Mouse (Mus musculus) liver, embryonic 16.5 days (tissue): ENCODE measurements around the gene G6pc. TPM values are rescaled to one million over a fixed set of nuclear protein-coding genes. Genes with fewer than 3 reads are reported as not detected.

ENCODE experiments used
- ATAC-seq: fragments of 200-750 bp; cut with Nextera tagmentation; 2 replicates; pipeline ENCODE4 v1.8.0; 2017; ENCODE audit warnings: low read depth, mild to moderate bottlenecking, moderate number of reproducible peaks, moderate library complexity
- H3K27ac ChIP-seq: fragments of 300-500 bp; sonication (generic); 2 replicates; pipeline ENCODE4 v1.5.1; 2014; ENCODE audit warnings: mild to moderate bottlenecking, low read length
- H3K27me3 ChIP-seq: fragments of 300-500 bp; sonication (generic); 2 replicates; pipeline ENCODE4 v1.6.1; 2014; ENCODE audit warnings: low read depth, low read length, mixed read lengths; ENCODE audit not compliant: control insufficient read depth, insufficient read depth
- H3K36me3 ChIP-seq: fragments of 300-500 bp; sonication (generic); 2 replicates; pipeline ENCODE4 v1.6.1; 2014; ENCODE audit warnings: mild to moderate bottlenecking; ENCODE audit not compliant: control insufficient read depth, insufficient read depth
- H3K4me1 ChIP-seq: fragments of 300-500 bp; sonication (generic); 2 replicates; pipeline ENCODE4 v1.6.1; 2014; ENCODE audit warnings: low read depth, low read length, mixed read lengths; ENCODE audit not compliant: control insufficient read depth
- H3K4me2 ChIP-seq: fragments of 300-500 bp; sonication (generic); 2 replicates; pipeline ENCODE4 v1.6.1; 2014; ENCODE audit warnings: low read depth, low read length, mixed read lengths
- H3K4me3 ChIP-seq: fragments of 300-500 bp; sonication (generic); 2 replicates; pipeline ENCODE4 v1.5.1; 2014; ENCODE audit warnings: low read depth, mild to moderate bottlenecking, low read length
- H3K9ac ChIP-seq: fragments of 300-500 bp; sonication (generic); 2 replicates; pipeline ENCODE4 v1.6.1; 2014; ENCODE audit warnings: low read depth, low read length
- H3K9me3 ChIP-seq: fragments of 300-500 bp; sonication (generic); replicated peaks from 2 replicates; pipeline ENCODE4 v1.6.1; 2016; ENCODE audit warnings: low read length; ENCODE audit not compliant: control insufficient read depth
- WGBS: fragments of 180-500 bp; shearing (Covaris S2); extraction: QIAGEN DNeasy Blood & Tissue Kit; methylation state at CpG from one replicate; pipeline ENCODE4 v1.1.7; 2014; ENCODE audit not compliant: insufficient replicate concordance; 5-methylcytosine and 5-hydroxymethylcytosine counted together
- polyA plus RNA-seq: library from polyadenylated mRNA; unstranded; fragments of >200 nt; fragmentation: Nextera tagmentation; extraction: Ambion mirVana; gene quantifications from 2 replicates; pipeline ENCODE4 v1.2.1, GENCODE M21; 2015

Gene G6pc
- polyA plus RNA-seq, 1 experiment from 2014 or later = 0.26 TPM

DNA sequence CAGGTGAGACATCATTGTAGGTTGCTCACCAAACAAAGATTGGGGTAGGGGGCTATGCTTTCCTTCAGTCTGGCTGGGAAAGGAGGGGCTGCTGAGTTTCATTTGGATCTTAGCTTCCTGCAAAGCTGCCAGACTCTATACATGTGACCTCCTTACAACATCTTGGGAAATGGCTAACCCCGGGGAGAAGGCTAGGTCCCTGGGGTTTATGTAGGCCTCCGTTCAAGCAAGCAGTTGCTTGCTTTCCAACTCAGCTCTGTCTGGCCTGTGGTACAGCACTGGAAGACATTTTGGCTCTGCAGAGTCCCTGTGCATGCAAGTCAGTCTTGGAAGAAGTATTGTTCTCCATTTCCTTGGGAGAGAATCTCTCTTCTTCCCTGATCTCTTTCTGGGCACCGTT is 34.8 kb upstream of the G6pc start:
- Histone ChIP-seq H3K4me1 (no peaks in the 10 kb centered on the region), H3K9ac (no peak overlapping the region), H3K4me3 (no peak overlapping the region), H3K4me2 (no peak overlapping the region), H3K27ac (no peak overlapping the region), H3K36me3 (no peaks in the 10 kb centered on the region), H3K27me3 (no peaks in the 10 kb centered on the region), H3K9me3 (no peaks in the 10 kb centered on the region)
- 63% methylated on average over 3 of the region's 3 CpGs for WGBS
- no peak for ATAC-seq

GRCm38 (mm10) chr11:101334023-101334422 is 33.3 kb upstream of the G6pc start:
- Histone ChIP-seq H3K4me3 (no peak overlapping the region), H3K9me3 (no peaks in the 10 kb centered on the region), H3K36me3 (no peaks in the 10 kb centered on the region), H3K4me1 (peaks cover 8% of the 10 kb centered on the region), H3K27ac (no peak overlapping the region), H3K27me3 (no peaks in the 10 kb centered on the region), H3K4me2 (no peak overlapping the region), H3K9ac (no peak overlapping the region)
- no peak for ATAC-seq
- WGBS = 59% methylated on average over 10 of the region's 10 CpGs

- H3K4me2 ChIP-seq = no peak overlapping the region
- H3K4me3 ChIP-seq = no peak overlapping the region
- H3K36me3 ChIP-seq = no peaks in the 10 kb centered on the region
- no peaks in the 10 kb centered on the region for H3K27me3 ChIP-seq
- no peaks in the 10 kb centered on the region for H3K9me3 ChIP-seq
- 31% methylated on average over 6 of the region's 6 CpGs for WGBS
- H3K27ac ChIP-seq = no peak overlapping the region
- no peak for ATAC-seq
- H3K4me1 ChIP-seq = peaks cover 8% of the 10 kb centered on the region
- no peak overlapping the region for H3K9ac ChIP-seq
Measured at GRCm38 (mm10) chr11:101334516-101334915, 32.8 kb upstream of the G6pc start.

DNA sequence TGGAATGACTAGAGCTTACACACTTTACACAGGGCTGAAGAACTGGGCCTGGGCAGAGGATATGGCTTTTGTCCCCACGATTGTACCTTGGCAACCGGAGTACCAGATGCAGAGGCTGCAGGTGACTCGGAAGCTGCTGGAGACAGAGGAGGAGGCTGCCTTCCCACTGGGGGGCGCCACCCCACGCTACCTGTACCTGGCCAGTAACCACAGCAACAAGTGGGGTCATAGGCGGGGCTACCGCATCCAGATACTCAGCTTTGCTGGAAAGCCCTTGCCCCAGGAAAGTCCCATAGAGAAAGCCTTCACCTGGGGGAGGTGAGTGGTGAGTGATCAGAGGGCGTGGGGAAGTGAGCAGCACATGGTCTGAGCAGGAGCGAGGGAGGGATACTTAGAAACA is 31.7 kb upstream of the G6pc start:
- Histone ChIP-seq H3K9ac (no peak overlapping the region), H3K27me3 (no peaks in the 10 kb centered on the region), H3K4me3 (no peak overlapping the region), H3K27ac (no peak overlapping the region), H3K36me3 (no peaks in the 10 kb centered on the region), H3K4me2 (no peak overlapping the region), H3K4me1 (peaks cover 8% of the 10 kb centered on the region), H3K9me3 (no peaks in the 10 kb centered on the region)
- WGBS = 81% methylated on average over 9 of the region's 9 CpGs
- no peak for ATAC-seq

GRCm38 (mm10) chr11:101338123-101338760 is 29.1 kb upstream of the G6pc start:
- peaks cover 8% of the 10 kb centered on the region for H3K4me1 ChIP-seq
- H3K4me2 ChIP-seq = peak overlapping the region; percentile 45
- no peaks in the 10 kb centered on the region for H3K9me3 ChIP-seq
- H3K36me3 ChIP-seq = no peaks in the 10 kb centered on the region
- H3K4me3 ChIP-seq = peak overlapping the region; percentile 14; the same call in 1 of the 2 replicates
- peak; percentile 88 for ATAC-seq
- H3K9ac ChIP-seq = no peak overlapping the region; the same call in 1 of the 2 replicates
- 4% methylated on average over 9 of the region's 9 CpGs for WGBS
- no peaks in the 10 kb centered on the region for H3K27me3 ChIP-seq
- H3K27ac ChIP-seq = no peak overlapping the region

DNA sequence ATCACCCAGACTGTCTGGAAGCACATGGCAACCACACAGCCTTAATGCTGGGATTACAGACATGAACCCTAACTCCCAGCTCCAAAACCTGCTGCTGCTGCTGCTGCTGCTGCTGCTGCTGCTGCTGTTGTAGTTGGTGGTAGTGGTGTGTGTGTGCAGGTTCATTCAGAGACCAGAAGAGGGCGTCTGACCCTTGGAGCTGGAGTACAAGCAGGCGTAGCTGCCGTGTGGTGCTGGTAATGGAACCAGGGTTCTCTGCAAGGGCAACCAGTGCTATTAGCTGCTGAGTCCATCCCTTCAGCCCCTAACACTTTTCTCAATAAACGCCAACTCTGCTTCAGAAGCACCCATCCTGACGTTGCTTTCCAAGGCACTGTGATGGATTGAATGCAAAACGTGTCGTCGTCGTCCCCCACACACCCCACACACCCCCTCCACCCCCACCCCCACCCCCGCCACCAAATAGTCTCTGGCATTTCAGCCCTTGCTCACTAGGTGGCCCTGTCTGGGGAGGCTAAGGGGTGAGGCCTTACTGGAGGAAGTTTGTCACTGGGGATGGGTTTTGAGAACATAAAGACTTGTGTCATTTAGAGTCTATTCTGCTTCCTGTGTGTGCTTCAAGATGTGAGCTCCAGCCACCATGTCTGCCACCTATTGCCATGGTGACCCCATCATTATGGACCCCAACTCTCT is 20.1 kb upstream of the G6pc start:
- H3K27ac ChIP-seq = no peak overlapping the region
- no peaks in the 10 kb centered on the region for H3K4me1 ChIP-seq
- no peak overlapping the region for H3K4me3 ChIP-seq
- no peak for ATAC-seq
- no peaks in the 10 kb centered on the region for H3K36me3 ChIP-seq
- H3K9ac ChIP-seq = no peak overlapping the region
- 65% methylated on average over 10 of the region's 10 CpGs for WGBS
- no peaks in the 10 kb centered on the region for H3K27me3 ChIP-seq
- H3K9me3 ChIP-seq = no peaks in the 10 kb centered on the region
- H3K4me2 ChIP-seq = no peak overlapping the region

GRCm38 (mm10) chr11:101348774-101349173 is 18.6 kb upstream of the G6pc start:
- H3K4me1 ChIP-seq = no peaks in the 10 kb centered on the region
- H3K27me3 ChIP-seq = no peaks in the 10 kb centered on the region
- no peak overlapping the region for H3K4me3 ChIP-seq
- no peaks in the 10 kb centered on the region for H3K9me3 ChIP-seq
- no peak for ATAC-seq
- H3K36me3 ChIP-seq = no peaks in the 10 kb centered on the region
- WGBS = 64% methylated on average over 7 of the region's 7 CpGs
- no peak overlapping the region for H3K4me2 ChIP-seq
- H3K9ac ChIP-seq = no peak overlapping the region
- H3K27ac ChIP-seq = no peak overlapping the region

DNA sequence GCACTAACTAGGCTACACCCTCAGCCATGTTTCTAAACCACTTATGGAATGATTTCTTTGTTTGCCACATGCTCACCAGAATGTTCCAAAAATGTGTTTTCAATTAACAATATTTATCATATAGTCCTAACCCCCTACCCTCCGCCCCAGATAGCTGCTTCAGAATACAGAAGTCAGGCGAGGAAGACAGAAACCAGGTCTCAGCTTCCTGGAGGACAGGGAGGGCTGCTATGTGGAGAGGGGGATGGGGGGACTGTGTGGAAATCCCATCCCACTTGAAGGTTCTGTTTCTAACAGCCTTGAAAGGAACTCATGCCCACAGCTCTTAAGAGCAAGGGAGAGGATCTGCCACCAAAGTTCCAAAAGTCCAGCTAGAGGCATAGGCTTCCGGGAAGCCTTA is 18.1 kb upstream of the G6pc start:
- H3K4me2 ChIP-seq = no peak overlapping the region
- H3K9ac ChIP-seq = no peak overlapping the region
- no peaks in the 10 kb centered on the region for H3K27me3 ChIP-seq
- 57% methylated on average over 3 of the region's 3 CpGs for WGBS
- H3K27ac ChIP-seq = no peak overlapping the region
- no peak for ATAC-seq
- no peaks in the 10 kb centered on the region for H3K4me1 ChIP-seq
- no peaks in the 10 kb centered on the region for H3K36me3 ChIP-seq
- no peak overlapping the region for H3K4me3 ChIP-seq
- H3K9me3 ChIP-seq = no peaks in the 10 kb centered on the region

DNA sequence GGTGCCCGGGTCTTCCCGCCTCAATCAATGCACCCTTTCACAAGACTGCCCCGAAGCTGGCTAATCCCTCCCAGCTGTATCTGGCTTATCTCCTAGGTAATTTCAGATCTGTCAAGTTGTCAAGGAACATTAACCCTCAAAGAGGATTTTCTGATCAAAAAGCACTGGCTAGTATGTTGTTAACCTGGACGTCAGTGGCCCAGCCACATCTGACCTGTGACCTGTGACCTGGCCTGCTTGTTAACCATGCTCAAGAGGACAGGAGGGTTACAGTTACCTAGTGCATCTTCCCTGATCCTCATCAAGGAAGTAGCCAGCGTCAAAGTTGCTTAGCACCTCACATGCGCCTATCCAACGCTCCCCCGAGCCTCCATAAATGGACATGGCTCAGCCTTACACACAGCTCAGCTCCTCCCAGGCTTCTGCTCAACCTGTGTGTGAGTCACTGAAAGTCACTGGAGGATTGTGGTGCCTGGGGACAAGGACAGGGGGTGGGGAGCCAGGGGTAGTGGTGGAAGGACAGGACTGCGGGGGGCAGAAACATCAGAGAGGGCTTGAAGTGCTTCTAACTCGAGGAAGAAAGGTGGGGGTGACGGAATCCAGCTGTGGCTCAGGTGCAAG is 16.2 kb upstream of the G6pc start:
- Histone ChIP-seq H3K4me1 (no peaks in the 10 kb centered on the region), H3K27ac (no peak overlapping the region), H3K27me3 (no peaks in the 10 kb centered on the region), H3K36me3 (no peaks in the 10 kb centered on the region), H3K4me3 (no peak overlapping the region), H3K9ac (no peak overlapping the region), H3K9me3 (no peaks in the 10 kb centered on the region), H3K4me2 (no peak overlapping the region)
- ATAC-seq = no peak
- WGBS = 52% methylated on average over 11 of the region's 11 CpGs
